Mouse (Mus musculus) testis, postnatal 10 days (tissue): Measurements from ENCODE around the gene Slc35e3.
"Not testable (repeated sequence)": the region's sequence is repeated elsewhere in the genome, so short reads cannot be mapped to it uniquely, and the experiment has no call there.

Experiments used
- DNase-seq: peaks from one replicate; pipeline ENCODE4 v3.0.0; 2021; ENCODE audit warnings: low spot score

Slc35e3 gene

DNA sequence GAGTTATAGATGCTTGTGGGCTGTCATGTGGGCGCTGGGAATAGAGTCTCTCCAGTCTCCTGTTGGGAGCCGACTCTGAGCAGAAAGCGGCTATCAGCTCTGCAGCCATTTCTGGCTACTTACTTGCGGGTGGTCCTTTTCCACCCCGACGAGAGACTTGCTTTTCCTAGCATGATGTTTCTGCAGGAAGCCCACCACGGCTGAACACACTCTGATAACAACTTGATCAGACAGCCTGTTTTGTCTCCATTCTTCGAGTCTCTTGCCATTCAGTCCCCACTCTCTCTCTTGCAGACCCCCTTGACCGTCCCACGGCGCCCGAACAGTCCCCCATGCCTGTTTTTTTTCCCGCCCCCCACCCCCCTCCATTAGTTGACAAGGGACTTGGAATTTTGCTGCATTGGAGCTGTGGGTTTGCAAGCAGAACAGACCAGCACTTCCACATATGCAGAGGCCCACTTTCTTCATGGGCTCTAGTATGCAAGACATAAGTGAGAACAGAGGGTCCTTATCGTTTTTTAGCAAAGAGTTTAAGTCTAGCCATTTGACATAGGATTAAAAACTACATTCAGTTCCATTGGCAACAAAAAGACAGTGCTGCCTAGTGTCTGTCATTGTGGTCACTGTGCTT lies 13.1 kb downstream of the Slc35e3 start:
- DNase-seq = no peak

DNA sequence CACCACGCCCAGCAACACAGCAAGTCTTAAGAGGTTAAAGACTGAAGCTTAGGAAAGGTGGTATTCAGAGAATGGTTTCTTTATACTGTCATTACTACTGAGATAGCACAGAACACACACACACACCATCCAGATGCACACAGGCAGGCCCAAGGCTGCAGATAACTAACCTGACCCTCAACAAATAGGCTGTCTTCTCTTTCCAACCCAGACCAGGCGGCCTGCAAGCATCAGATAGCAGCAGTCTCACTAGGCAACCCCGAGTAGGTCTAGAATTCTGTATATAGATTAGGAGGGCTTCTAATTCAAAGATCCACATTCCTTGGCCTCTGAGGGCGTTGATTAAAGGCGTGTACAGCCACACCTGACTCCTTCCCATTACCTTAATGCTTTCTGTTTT lies 14.0 kb downstream of the Slc35e3 start:
- DNase-seq = no peak

DNA sequence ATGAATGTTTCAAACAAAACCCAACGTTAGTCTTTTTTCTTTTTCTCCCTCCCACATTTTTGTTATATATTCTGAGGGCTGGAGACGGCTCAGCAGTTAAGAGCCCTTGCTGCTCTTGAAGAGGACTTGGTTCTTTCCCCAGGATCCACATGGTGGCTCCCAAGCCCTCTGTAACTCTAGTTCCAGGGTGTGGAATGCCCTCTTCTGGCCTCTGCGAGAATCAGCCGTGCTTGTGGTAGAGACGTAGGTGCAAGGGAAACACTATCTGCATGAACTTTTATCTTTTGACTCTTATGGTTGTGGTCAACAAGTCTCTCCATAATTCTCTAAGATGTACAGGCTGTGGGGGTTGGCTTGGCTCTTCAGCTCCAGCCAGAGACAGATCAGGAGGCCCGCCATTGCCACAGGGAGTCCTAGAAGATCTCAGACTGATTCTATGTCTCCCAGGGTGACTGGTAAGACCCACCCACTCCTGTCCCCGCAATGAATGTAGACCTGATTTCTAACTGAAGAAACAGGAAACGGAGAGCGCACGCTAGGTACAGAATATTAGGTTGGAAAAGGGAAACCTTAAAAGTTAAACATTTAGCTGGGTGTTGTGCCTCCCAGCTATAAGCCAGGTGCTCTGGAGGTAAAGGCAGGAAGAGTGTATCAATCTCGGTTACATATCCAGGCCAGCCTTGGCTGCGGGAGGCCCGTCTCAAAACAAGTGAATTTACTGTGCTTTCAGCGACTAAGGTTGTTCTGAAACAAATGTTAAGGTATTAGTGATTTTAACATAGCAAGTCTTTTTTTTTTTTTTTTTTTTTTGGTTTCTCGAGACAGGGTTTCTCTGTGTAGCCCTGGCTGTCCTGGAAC lies 14.7 kb downstream of the Slc35e3 start:
- no peak for DNase-seq

DNA sequence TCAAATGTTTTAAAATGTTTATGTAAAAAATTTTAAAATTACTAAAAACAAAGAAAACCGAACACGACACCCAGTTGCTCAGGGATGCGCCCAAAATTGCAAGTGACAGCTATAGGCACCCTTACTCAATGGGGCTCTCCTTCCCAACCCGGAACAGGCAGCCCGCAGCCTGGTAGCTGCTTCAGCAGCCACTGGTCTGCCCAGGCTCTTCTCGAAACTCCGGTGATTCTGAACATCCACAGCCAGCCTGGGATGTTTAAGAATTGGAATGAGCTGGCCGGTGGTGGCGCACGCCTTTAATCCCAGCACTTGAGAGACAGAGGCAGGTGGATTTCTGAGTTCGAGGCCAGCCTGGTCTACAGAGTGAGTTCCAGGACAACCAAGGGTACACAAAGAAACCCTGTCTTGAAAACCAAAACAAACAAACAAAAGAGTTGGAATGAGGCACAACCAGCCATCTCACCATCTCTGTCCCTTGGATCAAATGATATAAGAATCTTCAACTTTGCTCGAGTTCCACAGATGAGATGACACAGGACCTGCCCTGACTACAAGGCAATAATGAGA lies 15.4 kb downstream of the Slc35e3 start:
- DNase-seq = no peak

DNA sequence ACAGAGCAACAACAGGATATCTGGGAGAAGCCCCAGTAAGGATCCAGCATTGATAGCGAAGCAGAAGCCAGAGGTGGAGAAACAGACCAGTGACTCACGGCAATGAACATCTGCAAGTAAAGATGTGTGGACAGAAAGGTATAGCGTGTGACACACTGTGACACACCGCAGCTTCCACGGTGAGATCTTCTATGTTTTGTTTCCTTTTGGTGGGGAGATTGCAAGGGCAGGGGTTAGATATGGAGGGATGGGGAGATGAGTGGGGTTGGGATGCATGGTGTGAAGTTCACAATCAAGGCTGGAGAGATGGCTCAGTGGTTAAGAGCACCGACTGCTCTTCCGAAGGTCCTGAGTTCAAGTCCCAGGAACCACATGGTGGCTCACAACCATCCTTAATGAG lies 16.0 kb downstream of the Slc35e3 start:
- no peak for DNase-seq

DNA sequence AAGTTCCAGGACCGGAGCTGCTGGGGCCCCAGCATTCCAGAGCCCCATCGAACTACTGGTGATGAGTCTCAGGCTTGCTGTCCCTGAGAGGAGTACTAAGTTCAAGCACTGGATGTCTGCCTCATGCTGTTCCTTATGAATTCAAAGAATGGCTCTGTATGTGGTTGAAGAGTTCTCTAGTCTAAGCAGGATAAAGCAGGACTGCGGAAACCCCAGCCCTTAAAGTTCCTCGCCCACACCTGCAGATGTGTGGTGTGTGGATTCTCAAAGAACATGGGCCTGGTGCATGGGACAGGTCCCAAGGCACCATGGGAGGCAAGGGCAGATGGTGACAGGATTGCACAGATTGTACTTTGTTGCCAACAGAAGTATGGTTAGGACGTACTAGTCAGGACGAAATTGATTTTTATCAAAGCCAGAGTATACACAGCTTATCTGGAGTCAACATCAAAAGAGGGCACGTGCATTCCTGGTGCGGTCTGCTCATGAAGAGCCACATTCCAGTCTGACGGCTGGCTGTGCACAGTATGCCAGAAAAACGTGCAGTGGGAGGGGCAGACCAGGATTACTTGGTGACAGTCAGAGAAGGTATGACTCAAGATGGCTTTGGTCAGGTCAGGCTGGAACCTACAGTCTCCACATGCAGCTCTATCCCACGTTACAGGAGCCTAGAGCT lies 16.9 kb downstream of the Slc35e3 start:
- DNase-seq = no peak

DNA sequence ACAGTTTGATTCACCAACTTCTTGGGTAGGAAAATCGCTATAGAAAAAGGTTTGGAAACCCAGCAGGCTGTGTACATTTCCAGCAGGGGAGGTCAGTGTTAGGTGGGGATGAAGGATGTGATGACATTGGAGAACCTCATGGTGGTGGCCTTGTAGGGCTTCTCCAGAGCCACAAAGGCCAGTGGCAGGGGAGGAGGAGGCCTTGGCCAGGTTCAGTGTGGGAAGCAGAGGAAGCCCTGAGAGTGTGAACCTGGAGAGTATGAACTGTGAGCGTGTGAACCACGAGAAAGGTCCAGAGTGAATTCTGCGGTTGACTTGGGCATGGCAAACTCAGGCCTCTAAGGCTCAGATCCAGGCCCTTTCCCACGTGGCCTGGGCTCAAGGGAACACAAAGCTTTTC lies 17.6 kb downstream of the Slc35e3 start:
- DNase-seq = no peak

DNA sequence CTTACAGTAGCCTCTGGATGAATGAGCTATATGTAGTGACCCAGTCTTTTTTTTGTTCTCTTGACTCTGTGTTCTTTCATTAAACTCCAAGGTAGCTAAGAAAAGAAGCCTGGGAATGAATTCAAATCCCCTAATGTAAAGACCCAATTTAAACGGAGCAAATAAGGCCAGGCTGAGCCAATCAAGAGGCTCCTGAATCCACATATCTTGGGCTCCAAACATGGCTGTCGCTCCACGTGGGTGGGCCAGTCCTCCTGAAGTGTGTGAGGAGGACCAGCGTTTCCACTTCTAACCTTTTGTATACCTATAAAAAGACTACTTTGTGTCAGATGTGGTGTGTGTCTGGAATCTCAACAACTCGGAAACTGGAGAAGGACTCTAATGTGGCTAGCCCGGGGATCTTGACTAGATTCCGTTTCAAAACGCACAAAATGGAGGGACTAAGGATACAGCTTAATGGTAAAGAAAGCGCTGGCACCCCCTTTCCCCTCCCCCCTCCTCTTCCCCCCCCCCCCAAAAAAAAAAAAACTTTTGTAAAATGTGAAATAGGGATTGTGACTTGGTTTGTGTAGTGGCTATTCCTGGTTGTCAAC lies 18.6 kb downstream of the Slc35e3 start:
- no peak for DNase-seq

DNA sequence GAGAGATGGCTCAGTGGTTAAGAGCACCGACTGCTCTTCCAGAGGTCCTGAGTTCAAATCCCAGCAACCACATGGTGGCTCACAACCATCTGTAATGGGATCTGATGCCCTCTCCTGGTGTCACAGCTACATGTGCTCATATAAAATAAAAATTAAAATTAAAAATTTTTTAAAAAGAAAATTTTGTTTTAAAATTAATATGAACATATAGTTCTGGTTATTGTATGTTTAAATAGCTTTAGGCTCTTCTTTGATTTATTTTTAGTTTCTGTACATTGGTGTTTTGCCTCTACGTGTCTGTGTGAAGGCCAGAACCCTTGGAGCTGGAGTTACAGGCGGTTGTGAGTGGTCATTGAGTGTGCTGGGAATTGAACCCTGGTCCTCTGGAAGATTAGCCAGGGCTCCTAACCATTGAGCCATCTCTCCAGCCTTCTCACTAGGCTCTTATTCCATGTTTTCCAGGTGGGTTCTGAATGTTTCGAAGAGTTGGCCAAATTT lies 19.2 kb downstream of the Slc35e3 start:
- no peak for DNase-seq

DNA sequence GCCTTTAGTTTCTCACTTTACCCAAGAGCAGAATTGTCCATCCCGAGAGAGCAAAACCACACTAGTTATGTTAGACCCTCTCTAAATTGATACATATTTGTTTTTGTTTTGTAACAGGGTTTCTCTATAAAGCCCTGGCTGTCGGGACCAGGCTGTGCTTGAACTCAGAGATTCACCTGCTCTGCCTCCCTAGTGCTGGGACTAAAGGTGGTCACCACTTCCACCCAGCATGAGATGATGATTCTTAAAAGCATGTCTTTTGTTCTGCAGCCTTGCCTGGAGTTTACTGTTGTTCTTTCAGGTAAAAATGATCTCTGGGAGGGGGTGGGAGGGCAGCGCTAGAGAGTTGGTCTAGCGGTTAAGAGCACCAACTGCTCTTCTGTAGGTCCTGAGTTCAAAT lies 19.8 kb downstream of the Slc35e3 start:
- DNase-seq = no peak

DNA sequence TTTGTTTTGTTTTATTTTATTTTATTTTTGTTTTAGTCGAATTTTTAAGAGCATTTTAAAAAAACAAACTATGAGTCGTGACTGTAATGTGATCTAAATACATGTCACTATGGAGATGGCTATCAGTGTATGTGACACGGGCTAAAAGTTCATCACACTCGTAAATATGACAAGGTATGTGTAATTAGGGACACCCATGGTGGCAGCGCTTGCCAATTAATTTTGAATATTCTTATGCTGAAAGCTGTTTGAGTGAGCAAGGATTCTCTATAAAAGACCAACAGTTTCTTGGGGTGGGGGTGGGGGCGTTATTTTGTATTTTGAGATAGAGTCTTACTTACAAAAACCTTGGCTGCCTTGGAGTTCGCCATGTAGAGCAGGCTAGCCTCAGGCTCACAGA lies 20.5 kb downstream of the Slc35e3 start:
- no peak for DNase-seq

DNA sequence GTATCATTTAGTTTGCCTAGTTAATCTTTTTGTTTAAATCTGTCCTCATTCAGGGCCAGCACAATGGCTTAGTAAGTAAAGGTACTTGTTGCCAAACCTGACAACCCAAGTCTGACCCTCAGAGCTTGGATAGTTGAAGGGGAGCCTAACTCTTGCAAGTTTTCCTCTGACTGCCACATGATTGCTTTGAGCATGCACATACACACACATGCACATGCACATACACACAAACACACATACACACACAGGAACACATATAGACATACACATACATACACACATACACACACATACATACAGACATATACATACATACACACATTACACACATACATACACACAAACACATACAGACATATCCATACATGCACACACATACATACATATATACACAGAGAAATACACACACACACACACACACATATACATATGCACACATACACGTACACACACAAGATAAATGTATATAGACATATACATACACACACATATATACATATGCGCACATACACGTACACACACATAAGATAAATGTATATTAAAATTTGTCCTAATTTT lies 21.3 kb downstream of the Slc35e3 start:
- no peak for DNase-seq

DNA sequence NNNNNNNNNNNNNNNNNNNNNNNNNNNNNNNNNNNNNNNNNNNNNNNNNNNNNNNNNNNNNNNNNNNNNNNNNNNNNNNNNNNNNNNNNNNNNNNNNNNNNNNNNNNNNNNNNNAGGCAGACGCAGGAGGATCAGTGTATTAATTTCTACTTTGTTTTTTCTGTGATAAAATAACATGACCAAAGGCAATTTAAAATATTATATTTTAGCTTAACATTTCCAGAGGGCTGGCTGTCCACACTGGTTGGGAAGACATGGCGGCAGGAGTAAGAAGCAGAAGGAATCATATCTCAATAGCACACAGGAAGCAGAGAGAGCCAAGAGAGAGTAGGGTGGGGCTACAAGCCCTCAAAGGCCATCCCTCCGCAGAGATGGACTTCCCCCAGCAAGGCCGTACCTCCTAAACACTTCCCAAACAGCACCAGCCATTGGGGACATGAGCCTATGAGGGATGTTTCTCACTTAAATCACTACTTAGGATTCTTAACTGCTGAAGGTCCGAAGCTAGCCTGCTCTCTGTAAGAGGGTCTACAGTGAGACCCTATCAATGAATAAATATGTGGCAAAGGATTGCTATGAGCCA lies 21.9 kb downstream of the Slc35e3 start:
- no peak for DNase-seq

DNA sequence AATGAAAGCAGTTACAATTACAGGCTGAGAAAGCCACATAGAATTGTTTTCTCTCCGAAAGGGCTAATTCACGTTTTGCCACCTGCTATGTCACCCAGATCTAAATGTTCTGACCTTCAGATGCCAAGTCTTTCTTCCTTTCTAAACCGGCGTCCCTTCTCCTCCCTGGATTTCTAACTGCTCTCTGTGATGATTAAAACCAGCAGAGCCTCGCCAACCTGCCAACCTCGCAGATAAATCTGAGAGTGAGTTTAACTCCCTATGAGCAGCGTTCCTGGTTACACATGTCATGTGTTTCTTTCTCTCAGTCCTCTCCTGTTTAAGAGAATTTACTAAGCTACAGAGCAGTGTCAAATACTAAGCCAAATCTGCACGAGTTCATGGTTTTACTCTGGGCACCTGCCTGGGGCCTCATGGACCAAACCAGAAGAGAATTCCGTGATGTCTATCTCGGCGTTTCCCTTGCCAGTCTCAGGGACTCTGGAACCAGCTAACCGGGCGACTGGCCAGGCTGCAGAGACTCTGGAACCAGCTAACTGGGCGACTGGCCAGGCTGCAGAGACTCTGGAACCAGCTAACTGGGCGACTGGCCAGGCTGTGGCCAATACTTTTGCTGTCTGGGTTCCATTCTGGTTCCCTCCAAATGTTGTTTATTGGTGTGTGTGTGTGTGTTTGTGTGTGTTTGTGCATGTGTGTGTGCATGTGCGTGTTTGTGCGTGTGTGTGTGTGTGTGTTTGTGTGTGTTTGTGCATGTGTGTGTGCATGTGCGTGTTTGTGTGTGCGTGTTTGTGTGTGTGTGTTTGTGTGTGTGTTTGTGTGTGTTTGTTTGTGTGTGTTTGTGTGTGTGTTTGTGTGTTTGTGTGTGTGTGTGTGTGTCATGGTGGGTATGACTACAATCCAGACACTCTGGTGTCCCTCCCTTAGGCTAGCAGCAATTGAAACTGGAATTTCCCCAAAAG lies 27.7 kb downstream of the Slc35e3 start:
- DNase-seq = peak; percentile 77

DNA sequence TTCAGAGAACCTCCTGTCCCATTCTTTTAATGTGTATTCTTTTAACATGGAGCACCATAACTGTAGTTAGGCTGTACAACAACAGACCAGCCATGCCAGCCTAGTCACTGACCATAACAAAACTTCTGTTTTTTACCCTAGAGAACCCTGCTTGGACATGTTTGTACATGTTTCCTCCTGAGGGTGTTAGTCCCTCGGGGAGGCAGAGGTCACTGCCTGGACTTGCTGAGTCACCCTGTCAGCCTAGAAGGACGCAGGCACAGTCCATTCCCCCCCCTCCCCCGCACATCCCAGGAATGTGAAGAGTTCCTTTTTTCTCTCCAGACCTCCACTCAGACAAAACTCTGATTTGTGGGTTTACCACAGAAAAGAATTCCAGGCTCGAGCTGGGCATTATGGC lies 28.6 kb downstream of the Slc35e3 start:
- DNase-seq = peak; percentile 62

DNA sequence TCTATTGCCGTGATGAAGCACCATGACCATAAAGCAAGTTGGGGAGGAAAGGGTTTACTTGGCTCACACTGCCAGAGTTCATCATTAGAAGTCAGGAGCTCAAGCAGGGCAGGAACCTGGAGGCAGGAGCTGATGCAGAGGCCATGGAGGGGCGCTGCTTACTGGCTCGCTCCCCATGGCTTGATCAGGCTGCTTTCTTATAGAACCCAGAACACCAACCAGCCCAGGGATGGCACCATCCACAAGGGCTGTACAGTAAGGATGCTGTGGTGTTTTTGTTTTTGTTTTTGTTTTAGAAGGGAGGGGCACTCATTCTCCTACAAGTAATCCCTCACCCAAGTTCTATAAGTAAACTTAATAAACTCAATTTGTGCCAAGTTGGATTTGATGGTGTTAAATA lies 29.5 kb downstream of the Slc35e3 start:
- no peak for DNase-seq

DNA sequence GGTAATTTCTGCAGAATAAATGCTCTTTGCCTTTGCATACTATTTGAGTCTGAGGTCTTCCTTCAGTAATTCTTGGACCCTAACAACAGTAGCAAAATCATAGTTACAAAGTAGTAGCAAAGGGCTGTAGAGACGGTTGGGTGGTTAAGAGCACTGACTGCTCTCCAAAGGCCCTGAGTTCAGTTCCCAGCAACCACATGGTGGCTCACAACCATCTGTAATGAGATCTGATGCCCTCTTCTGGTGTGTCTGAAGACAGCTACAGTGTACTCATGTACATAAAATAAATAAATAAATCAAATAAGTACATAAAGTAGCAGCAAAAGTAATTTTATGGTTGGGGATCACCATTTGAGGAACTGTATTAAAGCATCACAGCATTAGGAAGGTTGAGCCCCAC lies 30.5 kb downstream of the Slc35e3 start:
- not testable (repeated sequence) for DNase-seq

DNA sequence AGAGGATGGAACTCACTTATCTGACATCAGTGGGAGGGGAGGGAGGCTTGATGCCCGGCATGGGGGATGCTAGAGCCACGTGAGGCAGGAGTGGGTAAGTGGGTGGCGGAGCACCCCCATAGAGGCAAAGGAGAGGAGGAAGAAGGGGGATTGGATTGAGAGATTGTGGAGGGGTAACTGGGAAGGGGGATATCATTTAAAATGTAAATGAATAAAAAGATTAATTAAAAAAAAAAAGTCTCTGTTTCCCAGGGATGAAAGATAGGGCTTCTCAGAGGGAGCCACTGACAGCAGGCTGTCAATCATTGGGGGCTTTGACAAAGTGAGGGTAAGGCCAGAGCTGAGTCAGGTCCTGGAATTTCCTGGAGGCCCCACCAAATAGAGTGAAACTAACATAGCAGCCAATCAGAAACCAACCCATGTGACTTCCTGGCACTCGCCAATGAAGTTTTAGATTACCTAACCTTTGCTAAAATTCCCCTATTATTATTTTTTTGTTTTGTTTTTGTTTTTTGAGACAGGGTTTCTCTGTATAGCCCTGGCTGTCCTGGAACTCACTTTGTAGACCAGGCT lies 31.2 kb downstream of the Slc35e3 start:
- no peak for DNase-seq

DNA sequence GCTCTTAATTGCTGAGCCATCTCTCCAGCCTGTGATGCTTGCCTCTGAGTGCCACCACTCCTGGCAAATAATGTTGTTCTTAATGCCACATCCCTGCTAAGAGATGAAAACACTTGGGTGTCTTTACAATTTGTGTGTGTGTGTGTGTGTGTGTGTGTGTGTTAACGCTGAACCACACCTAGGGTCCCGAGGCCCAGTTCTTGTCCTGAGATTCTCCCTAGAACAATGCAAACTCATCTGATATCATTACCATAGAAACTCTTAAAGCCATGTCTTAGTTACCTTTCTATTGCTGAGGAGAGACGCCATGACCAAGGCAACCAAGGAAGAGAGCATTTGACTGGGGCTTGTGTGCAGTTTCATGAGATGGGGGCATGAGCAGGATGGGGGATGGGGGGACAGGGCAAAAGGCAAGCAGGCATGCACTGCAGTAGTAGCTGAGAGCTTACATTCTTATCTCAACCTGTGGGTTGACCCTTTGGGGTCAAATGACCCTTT lies 32.1 kb downstream of the Slc35e3 start:
- no peak for DNase-seq

DNA sequence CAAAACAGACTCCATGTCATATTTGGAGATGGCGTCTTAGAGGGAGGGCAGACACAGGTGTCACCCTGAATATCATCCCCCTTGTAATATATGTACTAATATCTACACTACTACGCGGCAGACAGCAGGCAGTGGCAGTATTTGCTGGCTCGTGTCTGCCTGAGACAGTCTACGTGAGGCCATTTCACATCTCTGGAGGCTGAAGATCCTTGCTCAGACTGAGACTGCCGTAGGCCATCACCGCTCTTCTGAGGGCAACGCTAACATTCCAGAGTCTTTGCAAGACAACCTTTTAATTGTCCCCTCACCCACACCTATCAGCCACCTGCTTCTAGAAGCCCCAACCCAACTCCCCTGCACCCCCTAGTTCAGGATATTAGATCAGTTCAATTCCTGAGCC lies 32.7 kb downstream of the Slc35e3 start:
- DNase-seq = no peak
